Mouse (Mus musculus) limb, embryonic 13.5 days (tissue): ENCODE data around the gene Bclaf3. TPM values are rescaled to one million over a fixed set of nuclear protein-coding genes. Genes with fewer than 3 reads are reported as not detected.
A peak's percentile ranks its signal among the peaks of the same experiment; 100 is the strongest.
"Not testable (repeated sequence)": the region's sequence is repeated elsewhere in the genome, so short reads cannot be mapped to it uniquely, and the experiment has no call there.

Experiments used
- ATAC-seq: fragments of 200-750 bp; cut with Nextera tagmentation; 2 replicates; pipeline ENCODE4 v1.8.0; 2017; ENCODE audit warnings: low read depth, moderate number of reproducible peaks, moderate TSS enrichment; ENCODE audit not compliant: low FRiP score
- H3K27ac ChIP-seq: fragments of 300-500 bp; sonication (generic); 2 replicates; pipeline ENCODE4 v1.5.1; 2015; ENCODE audit warnings: inconsistent platforms, mild to moderate bottlenecking, moderate library complexity
- H3K27me3 ChIP-seq: fragments of 300-500 bp; sonication (generic); 2 replicates; pipeline ENCODE4 v1.6.1; 2015; ENCODE audit warnings: mild to moderate bottlenecking, inconsistent platforms
- H3K36me3 ChIP-seq: fragments of 300-500 bp; sonication (generic); 2 replicates; pipeline ENCODE4 v1.6.1; 2015; ENCODE audit warnings: inconsistent platforms, mild to moderate bottlenecking, moderate library complexity
- H3K4me1 ChIP-seq: fragments of 300-500 bp; sonication (generic); 2 replicates; pipeline ENCODE4 v1.6.1; 2015; ENCODE audit warnings: inconsistent platforms
- H3K4me2 ChIP-seq: fragments of 300-500 bp; sonication (generic); replicated peaks from 2 replicates; pipeline ENCODE4 v1.6.1; 2015; ENCODE audit warnings: inconsistent platforms, mild to moderate bottlenecking, moderate library complexity
- H3K4me3 ChIP-seq: fragments of 300-500 bp; sonication (generic); 2 replicates; pipeline ENCODE4 v1.5.1; 2015; ENCODE audit warnings: moderate library complexity, mild to moderate bottlenecking, inconsistent platforms
- H3K9ac ChIP-seq: fragments of 300-500 bp; sonication (generic); 2 replicates; pipeline ENCODE4 v1.6.1; 2015; ENCODE audit warnings: mild to moderate bottlenecking, inconsistent platforms
- H3K9me3 ChIP-seq: fragments of 300-500 bp; sonication (generic); 2 replicates; pipeline ENCODE4 v1.6.1; 2016; ENCODE audit warnings: inconsistent platforms
- WGBS: fragments of 180-500 bp; shearing (Covaris S2); methylation state at CpG from one replicate; pipeline ENCODE4 v1.1.7; 2015; 5-methylcytosine and 5-hydroxymethylcytosine counted together
- polyA plus RNA-seq: library from polyadenylated mRNA; unstranded; fragments of >200 nt; fragmentation: Nextera tagmentation; extraction: Ambion mirVana; gene quantifications from 2 replicates; pipeline ENCODE4 v1.2.1, GENCODE M21; 2015

Gene Bclaf3
- polyA plus RNA-seq, 1 experiment from 2014 or later = 24.1 TPM

DNA sequence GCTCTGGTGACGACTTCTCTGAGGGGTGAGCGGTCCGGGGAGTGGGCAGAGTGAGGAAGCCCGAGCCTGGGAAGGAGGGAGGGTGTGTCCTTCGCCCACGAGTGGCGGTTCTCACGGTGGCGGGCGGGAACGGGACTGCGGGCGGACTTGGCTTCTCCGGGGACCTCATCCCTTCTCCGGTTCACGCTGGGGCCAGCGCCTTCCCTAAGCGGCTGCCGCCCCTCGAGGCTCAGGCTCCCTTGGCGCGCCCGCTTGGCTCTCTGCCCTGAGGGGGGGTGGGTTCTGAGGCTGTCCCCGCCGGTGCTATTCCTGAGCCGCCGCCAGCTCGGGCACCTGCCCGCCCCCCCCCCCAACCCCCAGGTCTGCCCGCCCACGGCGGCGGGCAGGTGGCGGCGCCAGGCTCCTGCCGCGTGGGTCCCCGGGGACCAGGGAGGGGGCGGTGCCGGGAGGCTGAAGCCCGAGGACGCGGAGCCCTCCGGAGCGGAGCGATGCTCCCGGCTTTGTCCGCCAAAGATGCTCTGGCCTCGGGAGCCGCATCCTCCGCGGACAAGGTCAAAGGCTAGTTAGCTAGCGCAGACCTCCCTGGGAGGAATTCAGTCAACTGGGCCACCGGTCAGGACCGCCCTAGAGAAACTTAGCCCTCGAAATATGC is 6.4 kb downstream of the Bclaf3 start:
- Histone ChIP-seq H3K9ac (peak overlapping the region; percentile 68), H3K27me3 (peaks cover 6% of the 10 kb centered on the region; the same call in 1 of the 2 replicates), H3K36me3 (no peaks in the 10 kb centered on the region), H3K4me3 (peak overlapping the region; percentile 59), H3K9me3 (no peaks in the 10 kb centered on the region), H3K4me1 (no peaks in the 10 kb centered on the region), H3K4me2 (peak overlapping the region; percentile 61), H3K27ac (peak overlapping the region; percentile 48; the same call in 1 of the 2 replicates)
- peak; percentile 13; the same call in 1 of the 2 replicates for ATAC-seq
- 15% methylated on average over 51 of the region's 56 CpGs for WGBS

DNA sequence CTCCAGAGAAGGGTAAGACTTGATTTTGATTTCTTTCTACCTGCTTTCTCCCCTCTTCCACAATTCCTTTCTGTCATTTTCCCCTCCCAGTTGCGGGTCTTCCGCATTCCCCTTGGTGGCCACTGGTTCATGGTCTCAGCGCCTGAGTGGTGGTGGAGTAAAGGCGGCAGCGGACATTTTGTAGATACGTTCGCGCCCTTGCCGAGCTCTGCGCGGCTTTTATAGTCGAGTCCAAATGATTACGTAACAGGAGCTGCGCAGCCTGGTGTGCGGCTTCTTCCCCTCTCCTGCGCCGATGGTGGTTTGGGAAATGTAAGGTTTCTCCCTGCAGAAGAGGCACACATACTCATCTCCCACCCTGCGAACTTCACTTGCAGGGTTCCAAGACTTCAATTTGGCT is 15.4 kb downstream of the Bclaf3 start:
- H3K9ac ChIP-seq = no peak overlapping the region
- H3K9me3 ChIP-seq = no peaks in the 10 kb centered on the region
- peaks cover 9% of the 10 kb centered on the region for H3K36me3 ChIP-seq
- 86% methylated on average over 18 of the region's 18 CpGs for WGBS
- H3K4me2 ChIP-seq = no peak overlapping the region
- no peaks in the 10 kb centered on the region for H3K4me1 ChIP-seq
- H3K27ac ChIP-seq = no peak overlapping the region
- no peak for ATAC-seq
- H3K27me3 ChIP-seq = peaks cover 19% of the 10 kb centered on the region; the same call in 1 of the 2 replicates
- no peak overlapping the region for H3K4me3 ChIP-seq

- peaks cover 18% of the 10 kb centered on the region; the same call in 1 of the 2 replicates for H3K27me3 ChIP-seq
- H3K9ac ChIP-seq = no peak overlapping the region
- no peak overlapping the region for H3K4me3 ChIP-seq
- H3K4me2 ChIP-seq = no peak overlapping the region
- ATAC-seq = no peak
- peaks cover 7% of the 10 kb centered on the region for H3K36me3 ChIP-seq
- no peak overlapping the region for H3K27ac ChIP-seq
- WGBS = 93% methylated on average over 5 of the region's 5 CpGs
- H3K9me3 ChIP-seq = no peaks in the 10 kb centered on the region
- no peaks in the 10 kb centered on the region for H3K4me1 ChIP-seq
Observed at GRCm38 (mm10) chrX:159547093-159547492, 20.6 kb downstream of the Bclaf3 start.

DNA sequence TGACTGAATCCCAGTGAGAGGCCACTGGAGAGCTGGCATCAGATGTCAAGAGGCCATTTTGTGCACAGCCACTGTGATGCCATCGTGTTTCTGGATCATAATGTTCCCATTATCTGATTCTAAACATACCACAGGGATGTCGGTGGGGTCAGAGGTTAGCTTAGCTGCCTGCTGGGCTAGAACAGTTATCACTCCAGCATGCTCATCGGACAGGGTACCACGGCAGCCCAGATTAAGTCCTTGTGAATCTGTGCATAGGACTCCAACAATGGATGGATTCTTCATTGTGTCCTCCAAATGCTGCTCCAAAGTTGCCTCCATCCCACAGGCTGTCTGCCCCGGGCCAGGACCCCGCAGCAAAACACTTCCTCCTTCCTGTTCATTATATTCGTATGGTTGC is 58.2 kb downstream of the Bclaf3 start:
- not testable (repeated sequence) for H3K9me3 ChIP-seq, H3K9ac ChIP-seq, ATAC-seq, H3K4me1 ChIP-seq, H3K4me2 ChIP-seq, H3K4me3 ChIP-seq, H3K27me3 ChIP-seq, H3K27ac ChIP-seq, H3K36me3 ChIP-seq
- WGBS = 86% methylated on average over 7 of the region's 7 CpGs

DNA sequence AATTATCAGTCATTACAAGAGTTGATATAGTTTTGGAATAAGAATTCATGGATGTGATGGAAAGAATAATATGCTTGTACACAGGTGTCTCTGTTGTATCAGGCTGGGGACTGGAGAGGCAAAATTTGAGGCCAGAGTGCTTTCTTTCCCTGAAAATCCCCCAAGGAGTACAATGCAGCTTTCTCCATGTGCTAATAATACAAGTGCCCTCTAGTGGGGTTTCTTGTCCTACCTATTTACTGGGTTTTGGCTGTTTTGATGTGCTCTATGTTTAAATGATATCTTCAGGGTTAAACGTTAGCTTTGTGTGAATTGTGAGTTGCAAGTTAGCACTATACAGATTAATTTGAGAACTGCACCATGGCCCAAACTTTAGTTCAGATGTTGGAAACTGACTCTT is 65.1 kb downstream of the Bclaf3 start:
- no peak overlapping the region for H3K27ac ChIP-seq
- whole genome bisulfite sequencing = 68% methylated on average over 1 of the region's 1 CpGs
- H3K27me3 ChIP-seq = no peaks in the 10 kb centered on the region; the same call in 1 of the 2 replicates
- H3K36me3 ChIP-seq = peaks cover 6% of the 10 kb centered on the region; the same call in 1 of the 2 replicates
- H3K4me2 ChIP-seq = no peak overlapping the region
- no peak overlapping the region for H3K9ac ChIP-seq
- no peak for ATAC-seq
- H3K9me3 ChIP-seq = no peaks in the 10 kb centered on the region
- H3K4me3 ChIP-seq = no peak overlapping the region
- H3K4me1 ChIP-seq = no peaks in the 10 kb centered on the region

GRCm38 (mm10) chrX:159597502-159597901 is 71.0 kb downstream of the Bclaf3 start:
- Histone ChIP-seq H3K9ac (no peak overlapping the region), H3K27me3 (no peaks in the 10 kb centered on the region; the same call in 1 of the 2 replicates), H3K4me1 (no peaks in the 10 kb centered on the region), H3K27ac (no peak overlapping the region), H3K36me3 (no peaks in the 10 kb centered on the region), H3K9me3 (no peaks in the 10 kb centered on the region), H3K4me2 (no peak overlapping the region), H3K4me3 (no peak overlapping the region)
- ATAC-seq = no peak
- WGBS = 61% methylated on average over 1 of the region's 1 CpGs

DNA sequence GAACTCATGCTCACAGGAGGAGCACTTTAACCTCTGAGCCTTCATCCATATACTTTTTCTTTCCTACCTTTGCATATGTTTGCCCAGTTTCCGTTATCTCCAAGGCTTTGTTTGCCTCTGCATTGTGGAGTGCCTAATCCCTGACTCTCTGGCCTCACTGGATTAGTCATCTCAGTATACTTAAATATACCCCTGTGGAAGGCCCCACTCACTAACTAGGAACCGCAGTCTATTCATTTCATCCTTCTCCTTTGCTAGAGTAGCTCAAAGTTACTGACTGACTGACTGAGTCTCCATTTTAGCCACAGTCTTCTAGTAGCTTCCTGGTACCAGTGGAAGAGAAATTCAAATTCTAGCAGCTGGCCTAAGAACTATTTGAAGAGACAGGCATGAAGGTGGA is 78.3 kb downstream of the Bclaf3 start:
- no peak overlapping the region for H3K9ac ChIP-seq
- peaks cover 7% of the 10 kb centered on the region for H3K27me3 ChIP-seq
- H3K36me3 ChIP-seq = no peaks in the 10 kb centered on the region
- no peak for ATAC-seq
- WGBS = 84% methylated on average over 2 of the region's 2 CpGs
- H3K4me2 ChIP-seq = no peak overlapping the region
- no peak overlapping the region for H3K27ac ChIP-seq
- H3K9me3 ChIP-seq = no peaks in the 10 kb centered on the region
- no peaks in the 10 kb centered on the region for H3K4me1 ChIP-seq
- no peak overlapping the region for H3K4me3 ChIP-seq

DNA sequence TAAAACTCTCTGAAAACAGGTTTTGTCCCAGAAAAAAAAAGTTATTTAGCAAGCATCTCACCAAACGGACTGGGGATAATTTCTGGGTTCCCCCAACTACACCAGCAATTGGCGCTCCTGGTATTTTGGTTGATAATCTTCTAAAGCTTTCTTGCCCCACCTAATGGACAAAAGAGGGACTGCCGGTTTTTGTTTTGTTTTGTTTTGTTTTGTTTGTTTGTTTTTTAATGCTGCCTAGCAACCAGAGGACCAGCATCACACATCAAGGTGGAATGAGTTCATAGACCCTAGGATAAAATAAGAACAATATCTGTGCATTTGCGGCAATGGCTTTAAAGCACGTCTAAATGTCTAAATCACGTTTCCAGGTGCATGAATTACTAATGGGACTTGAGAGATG is 80.4 kb downstream of the Bclaf3 start:
- no peaks in the 10 kb centered on the region for H3K4me1 ChIP-seq
- H3K27ac ChIP-seq = no peak overlapping the region
- H3K36me3 ChIP-seq = no peaks in the 10 kb centered on the region
- no peak overlapping the region for H3K9ac ChIP-seq
- no peaks in the 10 kb centered on the region for H3K9me3 ChIP-seq
- H3K4me3 ChIP-seq = no peak overlapping the region
- WGBS = 42% methylated on average over 6 of the region's 6 CpGs
- ATAC-seq = no peak
- H3K4me2 ChIP-seq = no peak overlapping the region
- H3K27me3 ChIP-seq = peaks cover 7% of the 10 kb centered on the region

DNA sequence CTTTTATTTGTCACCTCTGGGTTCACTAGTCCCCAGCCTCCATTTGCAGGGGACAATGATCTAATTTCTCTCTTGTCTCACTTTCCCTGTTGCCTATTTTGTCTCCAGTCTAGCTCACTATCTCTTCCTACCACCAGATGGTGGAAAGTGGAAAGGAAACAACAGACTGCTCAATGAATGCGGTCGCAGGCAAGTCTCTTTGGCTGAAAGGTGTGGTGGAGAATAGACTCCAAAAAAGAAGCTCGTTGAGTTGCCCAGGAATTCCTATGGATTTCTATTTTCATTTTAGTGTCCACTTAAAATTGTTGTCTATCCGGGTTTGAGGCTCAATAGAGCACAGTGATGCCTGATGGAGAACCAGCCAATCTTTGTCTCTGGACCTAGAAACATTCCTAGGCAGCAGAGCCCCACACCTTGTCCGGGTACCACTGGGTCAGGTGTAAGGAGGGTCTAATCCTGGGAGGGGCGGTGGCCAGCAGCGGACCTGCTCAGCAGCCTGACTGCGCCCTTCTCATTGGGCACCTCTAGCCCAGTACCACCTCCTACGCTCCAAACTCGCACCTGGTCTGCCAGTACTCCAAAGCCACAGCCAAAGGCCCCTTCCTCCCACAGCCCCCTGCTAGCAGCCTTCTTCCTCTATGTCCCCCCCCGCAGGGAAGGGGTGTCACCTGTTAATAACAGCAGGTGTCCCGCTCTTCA is 99.9 kb downstream of the Bclaf3 start:
- Histone ChIP-seq H3K27ac (no peak overlapping the region), H3K4me3 (peak overlapping the region; percentile 60), H3K36me3 (no peaks in the 10 kb centered on the region), H3K9ac (no peak overlapping the region; the same call in 1 of the 2 replicates), H3K4me1 (no peaks in the 10 kb centered on the region), H3K4me2 (peak overlapping the region; percentile 69), H3K9me3 (no peaks in the 10 kb centered on the region), H3K27me3 (peaks cover 38% of the 10 kb centered on the region; the same call in 1 of the 2 replicates)
- 20% methylated on average over 12 of the region's 12 CpGs for WGBS
- ATAC-seq = peak; percentile 58

- Histone ChIP-seq H3K27me3 (peaks cover 34% of the 10 kb centered on the region; the same call in 1 of the 2 replicates), H3K36me3 (no peaks in the 10 kb centered on the region), H3K9me3 (no peaks in the 10 kb centered on the region), H3K9ac (peak within 1 kb of the TSS; percentile 79), H3K4me2 (peak within 1 kb of the TSS; percentile 69), H3K4me3 (peak within 1 kb of the TSS; percentile 60), H3K4me1 (no peaks in the 10 kb centered on the region), H3K27ac (peak within 1 kb of the TSS; percentile 55; the same call in 1 of the 2 replicates)
- ATAC-seq = peak; percentile 86
- 20% methylated on average over 47 of the region's 60 CpGs for WGBS
Observed at GRCm38 (mm10) chrX:159626907-159627587, 100.6 kb downstream of the Bclaf3 start, which contains the start of gene Sh3kbp1. Sh3kbp1 (plus strand) TSS chrX:159627272.

DNA sequence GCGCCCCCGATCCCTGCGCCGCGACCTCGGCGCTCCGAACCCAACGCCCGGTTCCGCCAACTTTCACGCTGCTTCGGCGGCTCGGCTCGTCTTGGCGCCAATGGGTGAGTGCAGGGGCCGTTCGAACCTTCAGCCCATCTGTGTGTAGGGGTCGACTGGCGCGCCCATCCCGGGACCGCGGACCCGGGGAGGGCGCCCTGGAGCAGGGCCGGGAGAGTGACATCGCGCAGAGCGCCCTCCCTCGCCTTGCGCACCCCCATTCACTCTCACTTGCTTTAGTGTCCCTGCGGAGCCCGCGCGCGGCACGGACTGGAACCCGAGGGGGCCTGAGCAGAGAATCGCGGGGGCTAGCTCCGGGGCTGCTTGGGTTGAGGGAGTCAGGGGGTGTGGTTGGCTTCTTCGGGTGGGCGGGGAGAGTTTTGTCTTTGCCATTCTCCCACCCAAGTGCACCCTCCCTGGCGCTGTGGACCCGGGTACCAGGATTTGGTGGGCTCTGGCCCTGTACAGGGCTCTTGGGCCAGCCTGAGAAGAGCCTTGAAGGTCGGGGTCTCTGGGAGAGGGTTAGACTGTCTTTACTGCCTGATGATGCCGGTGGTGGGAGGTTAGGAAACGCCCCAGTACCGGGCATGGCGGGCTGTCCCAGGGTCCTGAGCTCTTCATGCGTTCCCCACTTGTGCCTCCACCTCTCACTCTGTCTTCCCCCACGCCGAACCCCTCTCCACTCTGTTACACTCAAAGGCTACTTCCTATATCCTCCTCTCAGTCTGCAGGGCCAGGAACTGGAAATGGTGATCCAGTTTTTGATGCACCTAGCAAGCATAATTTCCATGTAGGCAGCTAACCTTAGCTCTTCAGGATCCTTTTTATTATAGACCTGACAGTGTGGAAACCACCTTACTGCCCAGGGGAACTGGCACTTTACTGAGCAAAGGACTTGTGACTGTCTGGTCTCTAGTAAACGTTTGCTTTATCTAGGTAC is 101.4 kb downstream of the Bclaf3 start:
- Histone ChIP-seq H3K36me3 (no peaks in the 10 kb centered on the region), H3K4me1 (no peaks in the 10 kb centered on the region), H3K4me2 (peak overlapping the region; percentile 69), H3K27ac (peak overlapping the region; percentile 55; the same call in 1 of the 2 replicates), H3K9ac (peak overlapping the region; percentile 79), H3K9me3 (no peaks in the 10 kb centered on the region), H3K27me3 (peaks cover 34% of the 10 kb centered on the region; the same call in 1 of the 2 replicates), H3K4me3 (peak overlapping the region; percentile 60)
- peak; percentile 51 for ATAC-seq
- 11% methylated on average over 42 of the region's 56 CpGs for WGBS
